Mouse (Mus musculus): ENCODE results near the gene Ccnt2.
"Not testable (repeated sequence)": the region's sequence is repeated elsewhere in the genome, so short reads cannot be mapped to it uniquely, and the experiment has no call there.

Gene Ccnt2

DNA sequence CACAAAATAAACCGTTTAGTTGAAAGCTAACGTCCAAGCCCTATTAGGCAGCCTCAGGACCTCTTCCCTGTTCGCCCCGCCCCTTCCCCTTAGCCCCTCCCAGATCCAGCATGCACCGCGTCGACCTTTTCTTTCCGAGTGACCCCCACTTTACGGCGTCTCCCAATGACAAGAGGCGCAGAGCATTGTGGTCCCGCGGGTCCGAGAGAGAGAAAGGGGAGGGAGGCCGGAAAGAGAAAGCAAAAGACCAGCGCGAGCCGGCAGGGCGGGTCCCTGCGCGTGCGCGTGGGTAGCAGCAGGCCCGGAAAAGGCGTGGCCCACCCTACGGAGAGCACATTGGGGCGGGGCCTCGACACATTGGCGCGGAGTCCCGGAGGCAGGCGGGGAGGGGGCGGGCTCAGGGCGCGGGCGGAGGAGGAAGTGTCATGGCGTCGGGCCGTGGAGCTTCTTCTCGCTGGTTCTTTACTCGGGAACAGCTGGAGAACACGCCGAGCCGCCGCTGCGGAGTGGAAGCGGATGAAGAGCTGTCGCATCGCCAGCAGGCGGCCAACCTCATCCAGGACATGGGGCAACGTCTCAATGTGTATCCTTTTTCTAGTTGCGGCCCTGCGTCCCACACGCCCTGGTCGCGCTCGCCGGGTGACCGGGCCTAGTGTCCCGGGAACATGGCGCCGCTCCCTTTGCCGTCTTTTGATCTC, at the start of gene Ccnt2:
TSS of gene Ccnt2 (plus strand) at position 362 of the 698 bp plus-strand sequence.
- peak; percentile 99 for DNase-seq (ENCODE audit: low read depth, low spot score)

DNA sequence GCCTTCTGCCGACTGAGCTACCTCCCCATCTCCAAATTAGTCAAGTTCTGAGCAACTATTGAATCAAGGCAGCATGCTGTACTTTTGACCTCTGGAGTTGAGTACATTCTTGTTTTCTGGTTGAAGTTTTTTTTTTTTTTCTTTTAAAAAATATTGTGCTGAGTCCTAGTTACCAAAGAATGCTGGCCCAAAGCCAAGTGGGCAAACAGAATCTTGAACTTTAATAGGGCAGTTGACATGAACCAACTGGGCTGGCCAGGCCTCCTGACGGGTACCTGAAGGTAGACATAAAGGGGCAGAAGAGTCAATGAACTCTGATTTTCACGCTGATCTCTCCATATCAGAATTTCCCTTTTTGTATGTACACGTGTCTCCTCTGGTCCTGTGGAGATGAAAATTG, 44.9 kb upstream of the Ccnt2 start, which contains the start of gene Acmsd:
TSS of gene Acmsd (plus strand) at position 318 of the 400 bp plus-strand sequence.
- DNase-seq (ENCODE audit: low read depth, low spot score) = no peak

DNA sequence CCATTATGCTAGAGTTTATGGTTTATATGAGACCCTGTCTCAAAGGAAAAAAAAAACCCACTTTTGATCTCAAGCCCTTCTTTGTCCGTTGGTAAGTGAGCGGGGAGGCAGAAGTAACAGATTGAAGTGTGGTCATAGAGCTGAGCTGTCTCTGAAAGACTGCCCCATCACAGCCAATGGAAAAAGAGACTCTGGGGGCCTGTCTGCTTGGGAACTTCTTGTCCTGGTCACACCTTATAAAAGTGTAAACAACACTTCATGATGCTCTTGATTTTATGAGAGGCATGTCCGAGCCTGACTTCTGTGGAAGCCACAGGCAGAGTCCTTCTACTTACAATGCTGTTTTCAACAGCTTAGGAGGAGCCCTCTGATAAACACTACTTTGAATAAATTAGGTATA, 42.9 kb upstream of the Ccnt2 start:
- no peak for DNase-seq (ENCODE audit: low read depth, low spot score)

DNA sequence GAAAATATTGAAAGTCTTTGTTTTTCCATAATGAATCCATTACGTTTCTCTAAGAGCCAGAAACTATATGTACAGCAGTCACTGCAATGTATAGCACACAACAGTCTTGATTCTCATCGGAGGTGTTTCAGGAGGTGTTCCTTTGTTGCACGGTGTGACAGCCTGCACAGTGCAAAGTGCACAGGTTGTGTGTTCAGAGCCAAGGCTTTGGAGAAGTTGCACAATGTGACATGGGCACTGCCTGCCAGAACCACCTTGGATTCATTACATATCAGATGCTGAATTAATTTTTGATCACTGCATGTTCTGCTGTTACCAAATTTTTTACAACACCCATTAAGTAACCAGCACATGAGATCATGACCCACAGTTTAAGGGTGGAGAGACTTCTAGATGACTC, 41.5 kb upstream of the Ccnt2 start:
- no peak for DNase-seq (ENCODE audit: low read depth, low spot score)

DNA sequence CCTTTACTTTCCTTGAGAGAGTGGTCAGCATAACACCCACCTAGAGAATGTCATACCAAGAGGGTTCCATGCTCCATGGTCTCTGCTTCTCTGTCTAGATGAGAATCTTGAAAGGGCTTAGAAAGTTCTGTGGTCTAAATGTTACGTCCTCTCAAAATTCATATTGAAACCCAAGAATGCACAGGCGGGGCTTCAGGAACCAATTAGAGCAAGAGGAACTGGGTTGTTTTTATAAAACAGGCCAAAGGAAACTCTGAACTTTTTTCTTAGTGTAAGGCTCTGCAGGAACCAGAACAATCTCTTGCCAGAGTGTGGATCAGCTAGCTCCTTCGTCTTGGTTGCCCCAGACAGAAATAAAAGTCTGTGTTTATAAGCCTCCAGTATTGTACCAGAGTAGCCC, 41.1 kb upstream of the Ccnt2 start:
- no peak for DNase-seq (ENCODE audit: low read depth, low spot score)

- DNase-seq (ENCODE audit: low read depth, low spot score) = no peak
Measured at GRCm38 (mm10) chr1:127735356-127735755, 38.6 kb upstream of the Ccnt2 start.

- no peak for DNase-seq (ENCODE audit: low read depth, low spot score)
Measured at GRCm38 (mm10) chr1:127750401-127751102, 23.4 kb upstream of the Ccnt2 start.

DNA sequence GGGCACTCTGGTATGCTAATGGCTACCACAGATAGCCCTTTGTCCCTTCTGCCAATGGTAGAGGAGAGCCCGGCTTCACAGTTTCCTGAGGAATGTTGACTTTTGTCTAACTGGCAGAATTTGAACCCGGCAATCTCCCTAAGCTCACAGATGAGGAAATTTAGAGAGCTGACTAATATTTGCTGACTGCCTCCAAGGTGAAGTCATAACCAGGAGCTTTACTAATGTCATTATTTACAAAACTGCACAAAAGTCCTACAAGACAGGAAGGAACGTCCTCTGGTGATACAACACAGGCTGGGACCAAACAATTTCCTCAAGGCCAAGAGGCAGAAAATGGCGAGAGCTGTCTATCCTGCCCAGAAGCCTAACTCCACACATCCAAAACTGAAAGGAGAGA, 18.2 kb upstream of the Ccnt2 start:
- DNase-seq (ENCODE audit: low read depth, low spot score) = no peak

- no peak for DNase-seq (ENCODE audit: low read depth, low spot score)
Measured at GRCm38 (mm10) chr1:127756331-127757163, 17.4 kb upstream of the Ccnt2 start.

GRCm38 (mm10) chr1:127757164-127757545, 16.8 kb upstream of the Ccnt2 start:
- not testable (repeated sequence) for DNase-seq (ENCODE audit: low read depth, low spot score)

DNA sequence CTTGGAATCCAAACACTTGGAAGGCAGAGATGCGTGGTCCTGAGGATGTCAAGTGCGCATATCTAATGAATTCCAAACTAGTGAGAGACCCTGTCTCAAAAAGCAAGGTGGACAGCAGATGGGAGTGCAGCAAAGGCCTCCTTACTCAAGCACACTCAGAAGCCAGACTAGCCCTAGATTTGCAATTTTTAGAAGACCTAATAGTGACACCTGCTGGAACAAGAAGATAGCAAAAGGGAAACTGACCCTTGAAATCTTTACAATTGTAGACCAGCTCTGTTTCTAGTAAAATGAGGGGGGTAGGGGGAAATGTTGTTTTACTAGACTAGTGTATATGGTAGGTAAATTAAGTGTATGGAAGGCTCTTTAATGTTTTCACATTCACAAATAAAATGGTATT, 8.5 kb upstream of the Ccnt2 start:
- DNase-seq (ENCODE audit: low read depth, low spot score) = no peak

DNA sequence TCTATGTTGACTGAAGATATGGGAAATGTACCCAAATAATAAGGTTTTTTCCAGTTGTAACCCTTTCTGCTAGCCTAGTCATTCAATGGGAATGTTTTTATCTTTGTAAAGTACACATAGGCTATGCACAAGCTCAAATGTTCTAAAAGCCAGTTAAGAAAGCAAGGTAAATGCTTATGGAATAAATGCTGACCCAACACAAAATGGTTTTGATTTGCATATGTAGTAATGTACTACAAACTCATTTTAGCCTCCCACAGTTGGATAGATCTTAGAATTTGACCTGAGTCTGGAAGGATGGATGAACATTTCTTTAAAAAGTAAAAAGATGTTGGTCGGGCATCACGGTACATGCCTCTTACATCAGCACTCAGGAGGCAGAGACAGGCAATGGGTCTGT, 7.2 kb upstream of the Ccnt2 start:
- DNase-seq (ENCODE audit: low read depth, low spot score) = no peak

- no peak for DNase-seq (ENCODE audit: low read depth, low spot score)
Measured at GRCm38 (mm10) chr1:127773198-127773802, 664 bp upstream of the Ccnt2 start.

DNA sequence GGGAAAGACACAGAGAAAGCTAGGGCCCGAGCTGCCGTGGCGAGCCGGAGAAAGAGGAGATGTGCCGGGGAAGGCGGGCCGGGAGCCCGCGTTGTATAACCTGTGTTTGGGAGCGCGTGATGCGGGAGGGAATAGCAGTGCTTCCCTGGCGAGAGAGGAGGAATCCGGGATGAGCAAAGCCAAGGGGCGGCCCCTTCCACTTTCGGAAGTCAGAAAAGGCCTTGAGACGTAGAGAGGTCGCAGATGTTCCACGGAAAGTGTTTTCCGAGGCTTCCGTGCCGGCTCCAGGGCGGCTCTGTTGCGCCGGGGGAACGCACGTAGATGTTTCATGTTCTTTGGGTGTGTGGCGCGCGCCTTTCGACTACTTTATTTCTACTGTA, 527 bp downstream of the Ccnt2 start:
- DNase-seq (ENCODE audit: low read depth, low spot score) = peak; percentile 72

DNA sequence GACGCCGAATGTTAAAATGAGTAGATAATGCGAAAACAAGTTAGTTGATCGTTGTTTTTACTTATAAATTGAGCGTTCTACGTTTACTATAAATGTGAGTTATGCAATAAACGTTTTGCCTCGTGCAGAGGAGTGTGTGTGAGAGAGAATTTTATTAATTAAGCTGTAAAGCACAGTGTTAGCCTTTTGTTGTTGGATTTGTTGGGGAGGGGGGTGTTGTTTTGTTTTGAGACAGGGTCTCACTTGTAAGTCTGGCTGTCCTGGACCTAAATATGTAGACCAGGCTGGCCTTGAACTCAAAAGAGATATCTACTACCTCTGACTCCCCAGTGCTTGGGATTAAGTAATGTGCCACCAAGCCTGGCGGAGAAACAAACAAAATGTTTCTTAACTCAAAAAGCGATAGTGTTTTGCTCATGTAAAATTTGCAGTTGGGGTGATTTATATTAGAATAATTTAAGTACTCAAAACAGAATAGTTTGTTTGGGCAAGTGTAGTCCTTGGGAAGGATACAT, 1.3 kb downstream of the Ccnt2 start:
- no peak for DNase-seq (ENCODE audit: low read depth, low spot score)

DNA sequence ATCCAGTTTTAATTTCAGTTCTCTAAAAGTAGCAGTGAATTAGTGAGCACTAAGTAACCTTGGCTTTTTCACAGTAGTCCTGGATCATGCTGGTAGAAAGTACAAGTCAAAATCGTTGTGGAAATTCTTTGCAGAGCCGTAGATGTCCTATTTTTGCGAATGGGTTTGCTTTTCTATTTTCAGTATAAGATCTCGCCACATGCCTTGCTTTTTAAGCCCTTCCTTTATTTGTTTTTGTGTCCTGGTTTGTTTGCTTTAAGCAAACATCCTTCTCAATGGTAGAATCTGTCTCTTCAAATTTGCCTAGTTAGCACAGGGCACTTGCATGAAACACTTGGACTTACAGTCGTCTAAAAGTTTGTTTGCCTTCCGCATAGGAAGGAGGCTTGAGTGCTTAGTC, 2.3 kb downstream of the Ccnt2 start:
- DNase-seq (ENCODE audit: low read depth, low spot score) = no peak

DNA sequence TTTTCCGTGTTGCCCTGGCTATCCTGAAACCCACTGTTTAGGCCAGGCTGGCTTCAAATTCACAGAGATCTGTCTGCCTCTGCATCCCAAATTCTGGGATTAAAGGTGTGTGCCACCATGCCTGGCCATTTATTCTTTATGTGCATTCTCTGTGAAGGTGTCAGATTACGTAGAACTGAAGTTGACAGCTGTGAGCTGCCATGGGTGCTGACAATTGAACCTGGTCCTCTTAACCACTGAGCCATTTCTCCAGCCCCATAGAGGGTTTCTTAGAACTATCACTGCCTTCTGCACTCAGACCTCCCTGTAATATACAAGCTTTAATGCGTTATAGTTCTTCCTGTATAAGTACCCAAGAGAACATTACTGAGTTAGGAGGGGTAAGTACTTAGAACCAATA, 4.6 kb downstream of the Ccnt2 start:
- DNase-seq (ENCODE audit: low read depth, low spot score) = no peak

GRCm38 (mm10) chr1:127780142-127780541, 6.2 kb downstream of the Ccnt2 start:
- DNase-seq (ENCODE audit: low read depth, low spot score) = no peak

DNA sequence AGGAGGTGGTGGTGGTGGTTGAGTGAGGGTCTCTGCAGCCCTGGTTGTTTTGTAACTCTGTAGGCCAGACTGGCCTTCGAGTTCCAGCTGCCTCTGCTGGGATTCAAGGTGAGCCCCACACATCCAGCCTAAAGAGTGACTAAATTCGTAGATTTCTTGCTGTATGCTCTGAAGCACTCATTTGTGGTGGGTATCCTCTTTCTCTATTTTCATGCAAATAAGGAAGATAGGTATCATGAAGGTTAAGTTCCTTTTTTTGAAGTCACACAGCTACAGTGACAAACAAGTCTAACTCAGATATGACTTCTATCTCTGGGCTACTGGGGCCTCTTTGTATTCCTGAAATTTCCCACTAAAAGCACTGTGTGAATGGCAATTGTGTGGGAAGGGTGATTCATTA, 6.9 kb downstream of the Ccnt2 start:
- no peak for DNase-seq (ENCODE audit: low read depth, low spot score)

GRCm38 (mm10) chr1:127783862-127784261, 9.9 kb downstream of the Ccnt2 start:
- no peak for DNase-seq (ENCODE audit: low read depth, low spot score)

- no peak for DNase-seq (ENCODE audit: low read depth, low spot score)
Measured at GRCm38 (mm10) chr1:127785882-127786281, 11.9 kb downstream of the Ccnt2 start.

DNA sequence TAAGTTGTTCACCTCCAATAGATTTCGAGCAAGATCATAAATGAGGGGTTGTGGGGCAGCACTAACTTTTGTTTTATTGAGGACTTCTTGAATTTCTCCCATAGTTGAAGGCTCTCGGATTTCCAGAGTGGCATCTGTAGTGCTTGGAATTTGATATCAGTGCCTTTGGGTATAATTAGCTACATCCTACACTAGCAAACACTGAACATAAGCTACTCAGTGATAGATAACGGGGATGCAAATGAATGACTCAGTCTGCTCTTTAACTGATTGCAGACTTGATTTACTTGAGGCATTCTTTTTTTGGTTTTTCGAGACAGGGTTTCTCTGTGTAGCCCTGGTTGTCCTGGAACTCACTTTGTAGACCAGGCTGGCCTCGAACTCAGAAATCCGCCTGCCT, 15.0 kb downstream of the Ccnt2 start:
- no peak for DNase-seq (ENCODE audit: low read depth, low spot score)

All from skeletal muscle tissue, adult 2 months (tissue).